Mouse (Mus musculus) layer of hippocampus, postnatal 14 days (tissue): ENCODE results near the gene Smad3. TPM values are rescaled to one million over a fixed set of nuclear protein-coding genes. Genes with fewer than 3 reads are reported as not detected.

Experiments
- DNase-seq, 2 experiments: peaks; one replicate each; pipeline ENCODE4 v3.0.0; 2021 to 2022; ENCODE audit warnings: low spot score in 2 of 2, mixed read lengths in 1 of 2
- total RNA-seq, 2 experiments: library from RNA; stranded (reverse); gene quantifications; 2 replicates each; pipeline ENCODE4 v1.2.3; 2021

Gene Smad3
- total RNA-seq, 2 experiments from 2014 or later: 18.9 to 24.3 TPM

DNA sequence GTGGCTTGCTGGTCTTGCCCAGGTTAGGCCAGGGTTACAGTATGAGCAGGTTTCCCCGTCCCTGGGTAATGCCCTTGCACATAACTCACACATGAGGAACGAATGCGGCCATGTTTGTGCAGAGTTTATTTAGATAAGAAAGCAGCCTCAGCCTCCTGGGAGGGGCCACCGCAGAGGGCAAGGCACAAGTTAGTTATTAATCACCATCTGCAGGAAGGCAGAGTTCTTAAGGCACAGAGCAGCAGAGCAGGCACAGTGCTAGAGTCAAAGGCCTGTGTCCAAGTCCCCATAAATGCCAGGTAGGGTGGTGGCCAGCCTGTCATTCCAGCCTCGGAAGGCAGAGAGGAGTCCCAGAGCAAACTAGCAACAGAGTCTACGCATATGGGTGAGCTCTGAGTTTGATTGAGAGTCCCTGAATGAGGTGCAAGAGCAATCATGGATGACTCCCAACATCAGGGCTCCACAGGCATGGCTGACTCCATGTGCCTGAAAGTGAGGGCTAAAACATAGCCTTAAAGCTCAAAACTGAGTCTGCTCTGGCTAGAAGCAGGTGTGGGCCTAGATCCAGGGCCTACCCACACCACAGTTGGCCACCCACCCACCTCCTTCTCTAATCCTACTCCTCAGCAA, 17.2 kb upstream of the Smad3 start:
- no peak for DNase-seq

DNA sequence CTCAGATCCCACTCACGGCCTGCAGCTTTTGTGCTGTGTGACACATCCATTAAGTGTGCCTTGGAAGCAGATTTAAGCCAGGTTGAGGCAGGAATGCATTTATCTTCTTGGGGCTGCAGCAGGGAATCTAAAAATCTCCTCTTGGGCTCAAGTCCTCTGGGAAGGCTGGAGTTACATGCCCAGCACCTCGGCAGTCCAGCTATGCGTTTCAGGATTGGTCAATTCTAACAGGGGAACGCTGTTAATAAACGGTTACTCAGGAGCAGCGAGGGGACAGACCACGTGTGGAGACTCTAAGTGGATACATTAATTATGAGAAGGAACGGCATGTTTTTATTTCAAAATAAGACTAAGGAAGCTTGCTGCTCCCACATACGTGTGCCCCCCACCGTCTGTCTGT, 14.7 kb upstream of the Smad3 start:
- DNase-seq: no peak

DNA sequence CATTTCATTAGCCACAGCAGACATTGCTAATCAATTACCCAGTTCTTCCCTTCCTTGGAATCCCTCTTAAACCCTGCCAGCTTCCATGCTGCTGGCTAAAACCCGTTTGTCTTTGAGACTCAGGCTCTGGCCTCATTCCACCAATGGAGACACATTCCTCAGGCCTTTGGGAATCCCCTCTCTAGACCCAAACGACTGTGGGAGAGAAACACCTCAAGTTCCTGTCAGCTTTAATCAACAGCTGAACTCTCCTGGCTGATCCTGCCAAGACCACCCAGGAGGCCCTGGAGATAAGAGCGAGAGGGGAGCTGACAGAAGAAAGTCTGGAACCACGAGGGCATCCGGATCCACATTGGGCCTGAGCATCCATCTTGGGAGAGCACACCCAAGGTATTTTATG, 13.9 kb upstream of the Smad3 start:
- no peak for DNase-seq

DNA sequence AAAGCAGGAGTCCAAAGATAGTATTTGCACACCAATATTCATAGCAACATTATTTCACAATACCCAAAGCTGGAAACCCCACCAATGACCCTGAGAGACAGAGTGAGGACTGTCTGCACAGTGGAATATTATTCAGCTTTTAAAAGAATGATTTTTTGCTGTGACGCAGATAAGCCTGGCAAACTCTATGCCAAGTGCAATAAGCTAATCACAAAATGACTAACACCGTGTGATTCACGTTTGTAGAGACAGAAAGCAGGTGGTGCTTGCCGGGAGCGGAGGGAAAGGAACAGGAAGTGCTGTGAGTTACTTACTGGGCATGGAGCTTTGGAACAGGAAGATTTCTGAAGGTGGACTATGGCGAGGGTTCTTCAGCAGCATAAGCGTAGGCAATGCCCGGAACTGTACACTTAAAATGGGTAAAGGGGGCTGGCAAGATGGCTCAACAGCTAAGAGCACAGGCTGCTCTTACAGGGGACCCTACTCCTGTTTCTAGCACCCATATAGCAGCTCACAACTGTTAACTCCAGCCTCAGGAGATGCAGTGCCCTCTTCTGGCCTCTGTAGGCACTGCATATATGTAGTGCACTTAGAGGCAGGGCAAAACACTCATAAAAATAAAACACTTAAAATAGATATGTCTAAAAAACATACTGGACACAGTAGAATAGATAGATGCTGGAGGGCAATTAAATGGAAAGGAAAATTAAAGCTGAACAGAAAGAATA, 3.7 kb upstream of the Smad3 start:
- no peak for DNase-seq

- no peak for DNase-seq
Observed at GRCm38 (mm10) chr9:63760783-63761182, 3.0 kb upstream of the Smad3 start.

DNA sequence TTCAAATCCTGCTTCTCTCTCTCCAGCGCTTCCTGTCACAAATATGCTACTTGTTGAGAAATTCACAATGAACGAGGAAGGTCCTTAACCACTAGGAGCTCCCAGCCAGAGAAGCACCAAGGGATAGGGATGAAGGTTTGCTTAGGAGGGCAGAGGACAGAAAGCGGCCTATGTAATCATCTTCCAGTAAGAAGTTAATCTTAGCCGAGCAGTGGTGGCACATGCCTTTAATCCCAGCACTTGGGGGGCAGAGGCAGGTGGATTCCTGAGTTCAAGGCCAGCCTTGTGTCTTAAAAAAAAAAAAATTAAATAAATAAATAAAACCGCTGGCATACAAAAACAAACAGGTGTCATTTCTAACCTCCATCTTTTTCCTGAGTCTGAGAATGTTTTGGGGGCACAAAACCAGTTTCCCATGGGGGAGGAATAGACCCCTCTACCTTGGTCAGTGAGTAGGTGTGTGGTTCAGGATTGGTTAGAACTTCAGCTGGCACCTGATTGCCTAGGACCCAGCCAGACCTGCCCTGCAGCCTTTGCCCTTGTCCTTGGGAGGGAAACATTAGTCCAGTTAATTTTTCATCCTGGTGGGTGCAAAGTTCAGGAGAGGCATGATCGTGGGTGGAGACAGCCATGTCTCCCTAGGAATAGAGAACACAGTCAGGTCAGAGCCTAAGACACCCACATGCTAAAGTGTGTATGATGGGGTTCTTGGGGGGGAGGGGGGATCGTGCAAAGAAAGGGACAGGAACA, 2.4 kb upstream of the Smad3 start:
- no peak for DNase-seq

DNA sequence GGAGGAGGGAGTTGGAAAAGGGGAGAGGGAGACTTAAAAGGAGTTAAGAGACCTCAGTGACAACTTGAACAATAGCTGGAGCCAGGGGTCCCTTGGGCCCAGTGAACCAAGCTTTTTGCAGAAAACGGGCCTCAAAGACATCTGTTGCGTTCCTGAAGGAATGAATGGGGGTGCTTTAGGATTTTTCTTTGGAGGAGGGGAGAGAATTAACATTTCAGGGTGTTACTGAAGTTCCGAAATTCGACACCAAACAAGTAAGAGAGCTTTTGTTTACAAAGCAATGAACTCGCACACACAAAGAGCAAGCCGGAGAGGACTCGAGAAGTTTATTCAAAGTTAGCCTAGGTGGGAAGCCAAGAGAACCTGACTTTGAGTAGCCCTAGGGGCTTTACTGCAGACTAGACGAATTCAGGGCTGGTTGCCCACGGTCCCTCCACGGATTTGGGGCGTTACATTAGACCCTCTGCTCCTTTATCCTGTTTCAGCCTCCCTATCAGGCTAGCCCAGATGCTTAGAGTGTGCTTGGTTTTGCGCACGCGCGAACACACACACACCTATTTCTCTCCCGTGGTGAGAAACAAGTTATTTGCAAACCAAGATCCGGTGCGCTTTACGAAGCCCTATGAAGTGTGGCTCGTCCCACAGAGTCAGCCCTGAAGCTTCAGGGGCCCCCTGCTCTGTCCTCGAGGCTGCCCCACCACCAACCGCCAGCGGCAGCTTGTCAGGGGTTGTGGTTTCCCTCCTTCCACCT, 1.0 kb upstream of the Smad3 start:
- no peak for DNase-seq

- no peak for DNase-seq
Observed at GRCm38 (mm10) chr9:63757462-63757772, 377 bp downstream of the Smad3 start.

GRCm38 (mm10) chr9:63756581-63757461, 973 bp downstream of the Smad3 start:
- peak in 1 of 2 experiments; percentile 55 for DNase-seq

GRCm38 (mm10) chr9:63755671-63756543, 1.9 kb downstream of the Smad3 start:
- DNase-seq: no peak

- DNase-seq: no peak
Observed at GRCm38 (mm10) chr9:63754556-63755510, 3.0 kb downstream of the Smad3 start.

- DNase-seq: no peak
Observed at GRCm38 (mm10) chr9:63754039-63754438, 3.8 kb downstream of the Smad3 start.

DNA sequence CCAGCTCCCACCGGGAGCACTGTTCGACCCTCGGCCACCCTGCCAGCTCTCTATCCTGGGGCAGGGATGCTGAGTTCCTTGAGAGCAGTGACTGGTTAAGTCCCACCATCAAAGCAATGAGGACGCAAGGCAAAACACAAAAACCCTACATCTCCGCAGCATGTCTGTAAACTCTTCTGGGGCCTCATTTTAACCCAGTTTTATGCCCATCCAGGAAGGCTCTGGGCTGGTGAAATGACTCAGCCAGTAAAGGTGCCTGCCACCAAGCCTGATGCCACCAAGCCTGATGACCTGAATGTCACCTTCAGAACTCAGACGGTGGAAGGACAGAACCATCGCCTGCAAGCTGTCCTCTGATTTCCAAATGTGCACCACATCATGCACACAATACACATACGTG, 4.4 kb downstream of the Smad3 start:
- no peak for DNase-seq

GRCm38 (mm10) chr9:63752576-63752975, 5.2 kb downstream of the Smad3 start:
- DNase-seq: no peak

DNA sequence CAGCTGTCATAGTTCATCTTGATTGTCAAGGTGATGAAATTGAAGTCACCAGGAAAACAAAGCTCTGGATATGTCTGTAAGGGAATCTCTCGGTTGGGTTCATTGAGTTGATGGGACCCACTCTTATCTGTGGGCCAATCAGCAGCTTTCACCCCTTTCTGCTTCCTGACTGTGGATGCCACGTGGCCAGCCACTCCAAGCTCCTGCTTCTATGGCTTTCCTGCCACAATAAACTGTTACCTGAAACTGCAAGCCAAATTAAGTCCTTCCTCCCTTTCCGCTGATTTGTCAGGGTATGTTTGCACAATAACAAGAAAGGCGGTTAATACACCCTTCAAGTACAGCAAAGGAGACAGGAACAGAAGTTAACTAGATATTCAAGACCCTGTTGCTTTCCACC, 6.5 kb downstream of the Smad3 start:
- DNase-seq: no peak

DNA sequence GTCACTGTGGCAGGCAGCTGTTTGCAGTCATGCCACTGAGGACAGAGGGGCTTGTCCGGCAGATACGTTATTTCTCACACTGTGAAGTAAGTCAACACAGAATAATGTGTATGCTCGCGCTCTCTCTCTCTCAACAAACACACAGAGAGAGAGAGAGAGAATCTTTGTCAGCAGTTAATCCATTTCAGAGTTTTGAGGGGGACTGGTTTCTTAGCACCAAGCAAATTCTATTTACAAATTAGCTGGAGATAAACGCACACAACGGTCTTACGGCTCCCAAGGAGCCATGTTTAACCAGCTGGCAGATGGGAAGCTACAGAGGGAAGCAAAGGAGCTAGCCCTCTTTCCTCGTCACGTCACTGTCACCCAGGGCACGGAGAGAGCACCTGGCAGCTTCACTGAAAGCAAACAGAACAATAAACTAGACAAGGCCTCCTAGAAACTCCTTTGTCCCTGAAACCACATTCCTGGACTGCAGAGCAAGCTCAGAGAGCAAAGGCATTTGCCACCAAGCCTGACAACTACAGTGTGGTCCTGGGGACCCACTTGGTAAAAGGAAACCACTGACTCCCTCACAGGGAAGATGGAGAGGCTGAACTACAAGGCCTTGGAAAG, 7.3 kb downstream of the Smad3 start:
- DNase-seq: no peak

GRCm38 (mm10) chr9:63749296-63749915, 8.4 kb downstream of the Smad3 start:
- DNase-seq: no peak
